Mouse (Mus musculus): Measurements from ENCODE around the gene Tiam1. TPM values are rescaled to one million over a fixed set of nuclear protein-coding genes. Genes with fewer than 3 reads are reported as not detected.
A peak's percentile ranks its signal among the peaks of the same experiment; 100 is the strongest.

Gene Tiam1
- total RNA-seq, 2 experiments from 2014 or later = 124 to 125 TPM

DNA sequence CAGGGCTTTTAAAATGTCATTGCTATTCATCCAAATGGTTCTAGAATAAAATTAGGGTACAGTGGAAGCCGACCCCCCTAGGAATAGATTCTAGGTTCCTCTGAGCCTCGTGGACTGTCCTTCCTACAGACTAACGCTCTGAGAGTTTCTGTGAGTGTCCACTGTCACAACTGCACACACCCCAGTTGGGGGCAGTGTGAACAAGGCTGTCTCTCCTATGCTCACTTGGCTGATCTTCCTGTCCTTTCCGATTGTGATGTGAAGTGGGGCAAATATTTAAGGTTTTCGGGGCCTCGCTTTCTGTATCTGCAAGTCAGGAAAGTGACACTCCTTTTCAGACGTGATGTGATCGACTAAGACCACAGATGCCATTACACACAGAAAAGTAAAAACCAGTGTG, 288.8 kb downstream of the Tiam1 start:
- Histone ChIP-seq H3K27ac (no peak overlapping the region), H3K4me3 (no peak overlapping the region)
- peak; percentile 67 for TF ChIP-seq CTCF (conservative IDR thresholded peaks at IDR 0.05)
- DNase-seq (ENCODE audit: low spot score in 2 of 2) = no peak

- Histone ChIP-seq H3K27ac (no peak overlapping the region), H3K4me3 (no peak overlapping the region)
- TF ChIP-seq CTCF (conservative IDR thresholded peaks at IDR 0.05) = no peak
- no peak for DNase-seq (ENCODE audit: low spot score in 2 of 2)
Observed at GRCm38 (mm10) chr16:89851333-89851732, 292.2 kb downstream of the Tiam1 start.

GRCm38 (mm10) chr16:89848651-89849597, 294.6 kb downstream of the Tiam1 start:
- TF ChIP-seq CTCF (conservative IDR thresholded peaks at IDR 0.05) = no peak
- peak overlapping the region; percentile 39; the same call in 1 of the 2 replicates for H3K27ac ChIP-seq
- no peak overlapping the region for H3K4me3 ChIP-seq
- no peak for DNase-seq (ENCODE audit: low spot score in 2 of 2)

GRCm38 (mm10) chr16:89848179-89848578, 295.4 kb downstream of the Tiam1 start:
- Histone ChIP-seq H3K4me3 (no peak overlapping the region), H3K27ac (no peak overlapping the region)
- peak; percentile 56 for TF ChIP-seq CTCF (conservative IDR thresholded peaks at IDR 0.05)
- no peak for DNase-seq (ENCODE audit: low spot score in 2 of 2)

DNA sequence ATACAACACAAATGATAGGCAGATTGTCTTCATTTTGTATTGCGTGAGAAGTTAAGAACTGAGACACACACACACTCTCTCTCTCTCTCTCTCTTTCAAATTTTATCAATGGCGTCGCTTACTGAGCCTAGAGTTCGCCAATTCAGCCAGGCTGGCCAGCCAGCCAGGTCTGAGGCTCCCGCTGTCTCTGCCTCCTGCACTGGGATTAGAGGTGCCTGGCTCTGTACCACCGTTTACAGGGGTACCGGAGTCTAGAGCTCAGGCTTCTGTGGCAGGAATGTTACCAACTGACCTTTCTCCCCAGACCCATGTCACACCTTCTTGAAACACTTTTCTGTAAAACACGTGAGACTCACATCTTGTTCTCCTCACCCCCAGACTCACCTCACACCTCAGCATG, 298.1 kb downstream of the Tiam1 start:
- no peak overlapping the region for H3K4me3 ChIP-seq
- TF ChIP-seq CTCF (conservative IDR thresholded peaks at IDR 0.05) = no peak
- no peak for DNase-seq (ENCODE audit: low spot score in 2 of 2)
- H3K27ac ChIP-seq = peak overlapping the region; percentile 68; the same call in 1 of the 2 replicates

DNA sequence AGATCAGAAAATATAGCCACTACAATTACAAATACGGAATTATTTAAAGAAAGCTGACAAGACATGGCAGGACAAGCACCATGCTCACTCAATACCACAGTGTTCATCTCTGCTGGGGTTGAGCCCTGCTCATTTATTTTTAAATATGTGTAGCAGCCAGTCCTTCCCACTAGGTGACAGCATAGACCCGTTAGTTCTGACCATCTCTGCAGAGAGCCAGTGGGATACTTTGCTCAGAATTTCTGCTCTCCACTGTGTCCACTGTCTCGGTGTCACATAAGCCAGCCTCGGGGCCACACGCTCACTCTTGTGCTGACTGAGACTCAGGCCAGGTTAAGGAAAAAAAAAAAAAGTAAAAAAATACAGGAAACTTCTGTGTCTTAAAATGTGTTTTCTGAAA, 299.0 kb downstream of the Tiam1 start:
- H3K4me3 ChIP-seq = no peak overlapping the region
- peak; percentile 90 for TF ChIP-seq CTCF (conservative IDR thresholded peaks at IDR 0.05)
- DNase-seq (ENCODE audit: low spot score in 2 of 2) = peak; percentile 67 to 68
- no peak overlapping the region for H3K27ac ChIP-seq

DNA sequence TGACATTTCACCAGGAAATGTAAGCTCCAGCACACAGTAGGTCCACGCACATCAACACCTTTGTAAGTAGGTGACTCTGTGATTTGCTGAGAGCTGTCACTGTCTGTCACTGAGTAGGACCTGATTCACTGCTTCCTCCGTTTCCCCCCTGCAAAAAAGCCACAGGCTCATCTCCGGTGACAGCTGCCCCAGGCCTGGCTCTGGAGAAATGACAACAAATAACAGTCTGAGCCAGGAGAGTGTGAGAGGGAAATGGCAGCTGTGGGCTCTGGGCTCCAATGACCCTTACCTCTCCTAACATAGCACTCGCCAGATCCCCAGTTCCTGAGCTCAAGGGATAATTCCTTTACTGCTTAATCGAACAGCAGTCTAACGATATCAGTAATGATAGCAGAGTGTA, 301.7 kb downstream of the Tiam1 start:
- no peak for DNase-seq (ENCODE audit: low spot score in 2 of 2)
- no peak for TF ChIP-seq CTCF (conservative IDR thresholded peaks at IDR 0.05)
- Histone ChIP-seq H3K27ac (peak overlapping the region; percentile 43; the same call in 1 of the 2 replicates), H3K4me3 (no peak overlapping the region)

- no peak for TF ChIP-seq CTCF (conservative IDR thresholded peaks at IDR 0.05)
- H3K27ac ChIP-seq = peak overlapping the region; percentile 52; the same call in 1 of the 2 replicates
- no peak overlapping the region for H3K4me3 ChIP-seq
- no peak for DNase-seq (ENCODE audit: low spot score in 2 of 2)
Observed at GRCm38 (mm10) chr16:89840361-89840760, 303.2 kb downstream of the Tiam1 start.

DNA sequence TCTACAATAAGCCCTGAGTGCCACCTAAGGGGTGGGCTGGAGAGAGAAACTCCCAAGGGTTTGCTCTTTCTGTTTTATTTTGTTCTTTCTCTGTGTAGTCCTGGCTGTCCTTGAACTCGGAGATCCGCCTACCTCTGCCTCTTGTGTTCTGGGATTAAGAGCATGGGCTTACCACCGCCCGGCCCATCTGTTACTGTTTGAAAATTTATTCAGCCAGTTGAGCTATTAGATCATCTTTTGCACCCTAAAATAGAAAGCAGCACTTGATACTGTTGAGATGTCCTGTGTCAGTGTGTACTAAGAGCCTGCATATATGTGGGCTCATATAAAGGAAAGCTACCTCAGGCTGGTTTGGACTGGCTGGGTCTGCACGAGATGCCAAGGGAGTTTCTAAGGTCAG, 303.7 kb downstream of the Tiam1 start:
- no peak for TF ChIP-seq CTCF (conservative IDR thresholded peaks at IDR 0.05)
- DNase-seq (ENCODE audit: low spot score in 2 of 2) = peak in 1 of 2 experiments; percentile 28
- Histone ChIP-seq H3K4me3 (no peak overlapping the region), H3K27ac (peak overlapping the region; percentile 52; the same call in 1 of the 2 replicates)

- no peak for TF ChIP-seq CTCF (conservative IDR thresholded peaks at IDR 0.05)
Observed at GRCm38 (mm10) chr16:89837096-89837495, 306.5 kb downstream of the Tiam1 start.

GRCm38 (mm10) chr16:89835551-89835950, 308.0 kb downstream of the Tiam1 start:
- TF ChIP-seq CTCF (conservative IDR thresholded peaks at IDR 0.05) = no peak
- no peak for DNase-seq (ENCODE audit: low spot score in 2 of 2)
- Histone ChIP-seq H3K27ac (no peak overlapping the region), H3K4me3 (no peak overlapping the region)

More at GRCm38 (mm10) chr16:89837096-89837495, 306.5 kb downstream of the Tiam1 start:
- no peak overlapping the region for H3K4me3 ChIP-seq
- no peak overlapping the region for H3K27ac ChIP-seq
- DNase-seq (ENCODE audit: low spot score in 2 of 2) = no peak

GRCm38 (mm10) chr16:89833011-89833410, 310.6 kb downstream of the Tiam1 start:
- no peak overlapping the region for H3K4me3 ChIP-seq
- H3K27ac ChIP-seq = no peak overlapping the region
- DNase-seq (ENCODE audit: low spot score in 2 of 2) = no peak
- no peak for TF ChIP-seq CTCF (conservative IDR thresholded peaks at IDR 0.05)

DNA sequence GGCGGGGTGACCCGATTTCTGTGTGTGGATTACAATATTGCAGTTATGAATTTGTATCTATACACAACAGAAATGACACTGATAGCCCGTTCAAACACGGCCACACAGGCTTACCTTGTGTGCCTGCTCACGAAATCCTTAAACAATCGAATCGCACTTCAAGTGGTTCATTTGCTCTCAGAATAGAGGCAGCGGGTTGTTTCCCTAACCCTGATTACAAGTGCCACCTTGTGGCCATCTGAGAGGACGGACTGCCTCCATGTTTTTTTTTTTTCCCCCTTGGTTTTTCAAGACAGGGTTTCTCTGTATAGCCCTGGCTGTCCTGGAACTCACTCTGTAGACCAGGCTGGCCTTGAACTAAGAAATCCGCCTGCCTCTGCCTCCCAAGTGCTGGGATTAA, 312.4 kb downstream of the Tiam1 start:
- Histone ChIP-seq H3K4me3 (peak overlapping the region; percentile 15; the same call in 1 of the 2 replicates), H3K27ac (peak overlapping the region; percentile 51; the same call in 1 of the 2 replicates)
- peak; percentile 38 to 58 for DNase-seq (ENCODE audit: low spot score in 2 of 2)
- TF ChIP-seq CTCF (conservative IDR thresholded peaks at IDR 0.05) = peak; percentile 83

Measured in layer of hippocampus, adult 2 months (tissue).